Mouse (Mus musculus): Measurements from ENCODE around the gene Ppdpf.
"Not testable (repeated sequence)": the region's sequence is repeated elsewhere in the genome, so short reads cannot be mapped to it uniquely, and the experiment has no call there.

Gene Ppdpf

DNA sequence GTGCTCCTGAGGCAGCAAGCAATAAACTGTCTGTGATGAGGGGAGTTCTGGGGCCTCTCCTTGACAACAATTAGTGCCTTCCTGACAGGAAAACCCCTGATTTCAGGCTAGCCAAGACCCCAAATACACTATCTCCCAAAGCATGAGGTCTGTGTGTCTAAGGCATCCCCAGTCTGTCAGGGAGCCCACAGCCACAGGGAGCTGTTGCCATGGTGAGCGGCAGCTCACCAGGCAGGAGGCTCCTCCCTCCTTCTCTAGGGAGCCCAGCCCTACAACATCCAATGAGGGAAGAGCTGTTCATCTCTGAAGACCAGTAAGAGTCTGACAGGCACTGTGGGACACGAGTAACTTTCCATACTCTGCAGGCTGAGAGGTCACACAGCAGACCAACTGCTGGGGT, 27.3 kb upstream of the Ppdpf start:
- no peak for DNase-seq

DNA sequence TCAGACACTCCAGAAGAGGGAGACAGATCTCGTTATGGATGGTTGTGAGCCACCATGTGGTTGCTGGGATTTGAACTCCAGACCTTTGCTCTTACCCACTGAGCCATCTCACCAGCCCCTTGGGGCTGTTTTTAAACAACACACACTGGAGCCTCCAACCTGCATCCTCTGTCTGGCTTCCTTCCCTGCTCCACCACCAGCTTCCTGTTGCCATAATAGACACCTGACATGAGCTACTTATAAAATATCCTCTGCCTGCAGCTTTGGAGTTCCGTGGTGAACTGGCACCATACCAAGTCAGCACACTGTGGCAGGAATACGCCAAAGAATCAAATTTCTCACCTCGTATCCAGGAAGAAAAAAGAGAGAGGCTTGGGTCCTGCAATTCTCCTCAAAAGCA, 26.2 kb upstream of the Ppdpf start:
- no peak for DNase-seq

DNA sequence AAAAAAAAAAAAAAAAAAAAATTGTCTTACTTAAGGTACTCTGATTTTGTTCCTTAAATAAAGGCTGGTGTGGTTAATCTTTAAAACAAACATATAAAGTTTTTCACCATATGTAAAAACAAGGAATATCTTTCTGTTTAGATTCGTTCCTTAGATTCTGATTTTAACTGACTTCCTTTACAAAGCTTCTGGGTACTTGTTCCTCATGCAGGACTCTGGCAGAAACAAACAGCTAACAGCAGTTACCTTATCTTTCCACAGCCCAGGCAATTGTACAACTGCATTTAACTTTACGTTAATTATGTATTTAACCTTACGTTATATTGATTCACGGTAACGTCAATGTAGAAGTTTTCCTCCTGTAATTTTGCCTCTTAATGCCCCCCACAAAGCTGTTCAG, 20.6 kb upstream of the Ppdpf start:
- DNase-seq, result no peak

DNA sequence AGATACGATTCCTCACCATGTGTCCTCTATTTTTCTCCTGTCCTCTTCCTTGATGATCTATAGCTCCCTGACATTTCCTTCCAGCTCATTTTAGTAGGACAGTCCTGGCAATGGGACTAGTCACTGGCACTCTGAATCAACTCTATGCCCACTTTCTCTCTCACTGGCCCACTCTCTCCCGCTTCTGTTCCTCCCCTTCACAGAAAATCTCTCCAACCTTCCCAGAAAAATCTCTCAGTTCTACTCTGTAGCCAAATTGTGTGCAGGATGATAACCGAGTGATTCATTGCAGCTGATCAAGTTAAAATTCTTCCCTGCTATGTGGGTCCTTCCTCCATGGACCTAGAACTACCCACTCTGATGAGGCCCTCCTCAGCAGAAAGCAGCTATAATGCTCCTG, 12.4 kb upstream of the Ppdpf start:
- no peak for DNase-seq

DNA sequence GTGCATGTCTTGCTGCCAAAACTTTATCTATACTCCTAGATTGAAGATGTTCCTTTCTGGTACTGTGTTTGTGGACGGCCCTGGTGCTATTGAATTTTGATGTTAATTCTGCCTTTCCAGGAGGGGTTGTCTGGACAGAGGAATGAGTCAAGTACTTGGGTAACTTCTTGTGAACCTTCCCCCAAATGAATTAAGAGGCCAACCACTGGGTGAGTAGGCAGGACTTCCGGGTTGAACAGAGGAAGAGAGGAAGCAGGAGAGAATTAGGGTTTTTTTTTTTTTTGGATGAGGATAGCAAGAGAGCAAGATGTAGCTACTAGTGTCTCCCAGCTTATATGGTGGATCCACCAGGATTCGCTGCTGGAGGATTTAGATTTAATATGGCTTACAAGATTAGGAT, 9.0 kb upstream of the Ppdpf start:
- no peak for DNase-seq

DNA sequence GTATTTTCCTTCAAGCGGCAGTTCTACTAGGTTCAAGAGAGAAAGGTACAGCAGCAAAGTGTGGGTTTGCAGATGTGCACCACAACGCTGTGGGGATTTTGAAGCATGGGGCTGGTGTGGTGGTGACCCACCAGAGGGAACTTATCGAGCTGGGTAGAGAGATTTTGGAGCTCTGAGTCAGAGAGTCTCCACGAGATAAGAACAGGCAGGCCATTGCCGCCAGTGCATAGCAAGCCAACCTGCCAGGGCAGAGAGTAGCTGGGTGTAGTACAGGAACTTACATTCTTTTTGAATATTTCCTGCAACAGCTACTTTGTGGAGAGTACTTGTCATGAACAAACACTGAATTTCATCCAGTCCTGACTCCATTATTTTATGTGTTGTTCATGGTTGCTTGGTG, 8.6 kb upstream of the Ppdpf start:
- no peak for DNase-seq

DNA sequence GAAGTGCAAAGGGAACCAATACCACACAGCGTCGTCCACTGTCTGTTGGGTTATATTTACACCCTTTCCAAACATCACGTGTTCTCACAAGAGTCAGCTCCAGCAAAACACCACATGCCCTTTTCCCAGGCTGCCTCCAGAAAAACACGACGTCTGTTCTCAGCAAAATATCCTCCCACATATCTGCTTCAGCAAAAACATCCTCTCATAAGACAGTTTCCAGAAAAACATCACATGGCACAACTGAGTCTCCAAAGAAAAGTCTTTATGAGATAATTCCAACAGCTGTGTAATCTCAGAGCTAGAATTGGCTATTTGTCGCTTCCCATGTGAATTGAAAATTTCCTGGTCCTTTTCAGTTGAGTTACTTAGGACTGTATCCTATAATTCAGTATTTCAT, 6.1 kb upstream of the Ppdpf start:
- DNase-seq, result no peak

DNA sequence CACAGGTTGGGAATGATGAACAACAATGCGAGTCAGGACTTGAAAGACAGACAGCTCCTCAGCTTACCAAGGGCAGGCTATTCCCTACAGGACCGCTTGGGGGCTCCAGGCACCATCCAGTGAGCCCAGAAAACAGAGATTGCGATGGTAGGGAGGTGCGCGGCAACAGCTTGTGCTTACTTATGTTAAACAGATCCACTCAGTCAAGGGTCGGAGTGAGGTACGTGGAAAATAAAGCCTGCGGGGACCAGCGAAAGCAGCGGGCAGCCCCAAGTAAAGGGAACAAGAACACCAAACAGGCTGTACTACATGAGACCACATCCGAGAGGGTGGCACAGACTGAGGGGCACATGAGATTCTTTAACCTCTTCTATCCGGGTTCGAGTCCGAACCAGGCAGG, 412 bp upstream of the Ppdpf start:
- peak; percentile 84 for DNase-seq

DNA sequence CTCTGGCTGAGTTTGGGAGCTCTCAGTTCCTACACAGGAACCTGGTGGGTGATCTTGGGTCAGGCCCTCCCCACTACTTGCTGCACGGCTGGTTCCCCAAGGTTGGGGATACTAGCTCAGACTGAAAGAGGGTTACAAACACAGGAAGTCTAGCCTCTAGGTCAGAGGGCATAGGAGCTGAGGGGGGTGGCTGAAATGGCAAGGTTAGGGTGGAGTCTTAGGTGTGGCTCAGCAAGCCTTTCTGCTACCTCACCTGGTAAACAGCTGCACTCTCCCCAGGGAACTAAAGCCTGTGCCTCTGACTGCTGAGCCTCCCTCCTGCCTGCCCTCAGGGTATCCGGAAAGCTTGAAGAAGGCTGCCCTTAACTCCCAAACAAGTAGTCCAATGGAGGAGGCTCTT, 1.6 kb downstream of the Ppdpf start:
- DNase-seq, result no peak

DNA sequence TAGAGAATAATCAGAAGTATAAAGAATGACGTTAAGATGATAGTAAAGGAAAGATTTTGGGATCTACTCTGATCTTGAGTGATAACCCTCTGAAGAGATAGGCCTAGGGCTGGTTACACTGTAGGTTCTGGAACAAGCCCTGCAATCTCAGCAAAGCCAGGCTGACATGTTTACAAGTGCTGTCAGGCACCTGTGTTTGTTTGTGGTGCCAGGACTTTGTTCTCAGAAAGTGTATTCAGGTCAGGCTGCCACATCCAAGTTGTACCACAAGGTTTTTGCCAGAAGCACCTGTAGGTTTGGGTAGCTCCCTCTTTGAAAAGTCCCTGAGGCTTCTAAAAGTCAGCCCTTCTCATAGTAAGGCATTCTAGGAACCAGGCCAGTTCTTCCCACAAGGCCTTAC, 2.3 kb downstream of the Ppdpf start:
- DNase-seq, result no peak

DNA sequence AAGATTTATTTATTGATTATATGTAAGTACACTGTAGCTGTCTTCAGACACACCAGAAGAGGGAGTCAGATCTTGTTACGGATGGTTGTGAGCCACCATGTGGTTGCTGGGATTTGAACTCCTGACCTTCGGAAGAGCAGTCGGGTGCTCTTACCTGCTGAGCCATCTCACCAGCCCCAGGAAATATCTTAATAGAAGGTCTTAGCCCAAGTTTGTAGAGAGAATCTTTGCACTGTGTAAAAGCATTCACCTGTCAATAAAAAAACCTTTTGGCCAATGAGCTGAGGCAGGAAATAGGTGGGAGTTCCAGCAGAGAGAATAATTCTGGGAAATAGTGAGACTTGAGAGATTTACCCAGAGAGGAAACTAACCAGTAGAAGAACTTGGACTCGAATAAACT, 4.3 kb downstream of the Ppdpf start:
- DNase-seq, result not testable (repeated sequence)

DNA sequence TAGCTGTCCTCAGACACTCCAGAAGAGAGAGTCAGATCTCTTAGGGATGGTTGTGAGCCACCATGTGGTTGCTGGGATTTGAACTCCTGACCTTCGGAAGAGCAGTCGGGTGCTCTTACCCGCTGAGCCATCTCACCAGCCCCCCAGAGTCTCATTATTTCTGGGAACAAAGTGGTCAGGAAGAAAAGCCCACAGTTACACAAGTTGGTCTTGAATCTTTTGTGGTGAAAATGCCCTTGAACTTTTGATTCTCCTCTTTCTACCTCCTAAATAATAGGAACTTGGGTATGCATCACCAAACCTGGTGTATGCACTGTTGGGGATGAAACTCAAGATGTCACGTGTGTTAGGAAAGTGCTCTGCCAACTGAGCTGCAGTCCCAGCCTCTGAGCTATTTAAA, 4.9 kb downstream of the Ppdpf start:
- no peak for DNase-seq

DNA sequence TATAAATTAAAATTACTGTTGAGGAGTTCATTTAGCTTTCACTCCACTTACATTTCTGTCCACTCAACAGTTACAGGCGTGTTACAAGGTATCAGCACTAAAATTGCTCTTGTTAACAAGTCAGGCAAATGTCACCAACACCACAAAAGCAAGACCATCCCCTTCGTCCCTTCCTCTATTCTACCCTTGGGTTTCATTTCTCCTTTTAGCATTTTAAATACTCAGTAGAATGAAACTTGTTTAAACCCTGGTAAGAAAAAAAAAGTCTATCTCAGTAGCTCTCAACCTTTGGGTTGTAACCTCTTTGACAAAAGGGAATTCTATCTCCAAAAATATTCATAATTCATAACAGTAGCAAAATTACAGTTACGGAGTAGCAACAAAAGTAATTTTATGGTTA, 6.0 kb downstream of the Ppdpf start:
- no peak for DNase-seq

DNA sequence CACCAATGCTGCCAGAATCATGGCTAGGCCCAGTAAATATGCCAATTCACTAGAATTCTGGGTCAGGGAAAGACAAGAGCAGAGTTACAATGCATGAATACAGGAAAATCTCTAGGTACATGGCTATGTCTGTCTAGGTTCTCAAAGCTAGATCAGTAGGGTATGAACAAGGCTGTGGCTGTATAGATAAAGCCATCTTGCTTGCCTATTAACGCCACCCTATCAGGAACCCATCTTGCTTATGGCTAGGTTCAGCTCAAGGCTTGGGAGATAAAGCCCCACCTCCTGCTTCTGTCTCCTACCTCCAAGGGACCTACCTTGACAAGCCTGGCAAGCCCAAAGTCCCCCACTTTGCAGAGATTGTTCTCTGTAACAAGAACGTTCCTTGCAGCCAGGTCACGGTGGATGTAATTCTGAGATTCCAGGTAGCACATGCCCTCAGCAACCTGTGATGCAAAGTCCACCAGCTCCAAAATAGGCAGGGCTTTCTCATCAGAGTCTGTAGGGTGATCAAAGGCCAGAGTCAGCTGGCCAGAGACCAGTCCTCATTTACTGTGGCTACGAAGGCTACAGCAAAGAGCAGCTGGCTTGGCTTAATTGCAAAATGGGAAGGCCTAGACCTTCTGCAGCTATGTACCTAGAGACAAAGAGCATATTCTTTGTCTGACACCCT, 9.7 kb downstream of the Ppdpf start:
- no peak for DNase-seq

DNA sequence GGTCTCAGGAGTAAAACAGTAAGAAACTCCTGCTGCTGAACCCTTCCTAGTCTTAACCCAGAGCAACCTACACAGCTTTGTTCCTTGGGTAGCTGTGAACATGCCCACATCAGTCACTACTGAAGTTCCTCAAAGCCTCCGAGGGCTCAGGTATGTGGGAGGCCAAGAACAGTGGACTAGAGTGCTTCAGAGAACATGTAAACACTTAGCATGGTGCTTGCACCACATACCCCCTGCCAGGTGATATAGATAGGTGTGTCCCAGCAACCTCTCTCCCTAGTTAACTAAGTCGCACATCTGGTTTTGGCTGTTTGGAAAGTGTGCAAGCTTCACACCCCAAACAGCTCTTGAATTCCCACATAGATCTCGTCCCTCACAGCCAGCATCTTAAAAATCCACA, 14.6 kb downstream of the Ppdpf start:
- no peak for DNase-seq

DNA sequence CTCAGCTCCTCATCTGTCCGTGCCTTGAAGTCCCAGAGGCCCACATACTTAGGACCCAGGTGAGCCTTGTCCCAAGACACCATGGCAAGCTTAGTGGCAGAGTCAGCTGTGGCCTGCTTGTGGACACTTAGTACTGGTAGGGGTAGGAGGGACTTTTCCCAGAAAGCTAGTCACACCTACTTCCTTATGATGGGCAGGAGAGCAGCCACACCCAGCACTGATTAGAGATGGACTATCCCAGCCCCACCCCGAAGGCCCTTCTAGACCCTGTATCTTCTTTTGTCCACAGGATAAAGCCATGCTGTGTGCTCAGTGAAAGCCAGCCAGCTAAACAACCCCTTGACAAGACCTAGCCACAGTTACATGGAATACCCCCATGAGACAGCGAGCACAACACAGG, 15.4 kb downstream of the Ppdpf start, which contains the start of gene Ptk6:
Ptk6 (minus strand) TSS at position 368 of the 400 bp plus-strand sequence.
- DNase-seq, result no peak

DNA sequence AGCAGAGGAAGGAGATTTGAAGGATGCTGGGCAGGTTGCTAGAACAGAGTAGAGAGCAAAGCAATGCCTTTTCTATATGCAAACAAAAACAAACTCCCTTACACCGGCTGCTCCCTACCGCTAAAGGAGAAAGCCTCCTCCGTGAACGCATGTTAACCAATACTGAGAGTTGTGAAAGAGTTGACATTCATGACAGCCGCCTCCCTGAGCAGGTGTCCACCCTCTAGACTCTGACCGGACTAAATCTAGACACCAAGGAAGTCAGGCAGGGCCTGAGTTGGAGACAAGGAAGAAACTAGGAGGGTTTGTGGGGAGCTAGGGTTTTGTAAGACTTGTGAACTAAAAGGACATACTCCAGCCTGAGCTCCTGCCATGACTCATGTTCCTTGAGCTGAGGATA, 15.8 kb downstream of the Ppdpf start:
- no peak for DNase-seq

DNA sequence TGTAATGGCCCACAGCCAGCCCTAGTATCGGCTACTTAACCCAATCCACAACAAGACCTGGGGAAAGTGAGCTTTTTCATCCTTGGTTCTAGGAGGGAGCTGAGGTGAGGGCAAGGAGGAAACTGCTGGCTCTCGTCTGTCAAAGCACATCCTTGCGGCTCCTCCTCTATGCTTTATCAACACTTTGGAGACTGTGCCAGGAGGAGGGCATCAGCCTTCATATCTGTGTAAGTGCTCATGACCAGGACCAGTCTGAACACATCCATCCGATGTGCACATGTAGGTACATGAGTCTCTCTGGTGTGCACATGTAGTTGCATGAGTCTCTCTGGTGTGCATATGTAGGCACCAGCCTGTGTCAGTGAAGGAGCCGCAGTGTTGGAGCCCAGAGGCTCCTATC, 18.6 kb downstream of the Ppdpf start:
- DNase-seq, result no peak

DNA sequence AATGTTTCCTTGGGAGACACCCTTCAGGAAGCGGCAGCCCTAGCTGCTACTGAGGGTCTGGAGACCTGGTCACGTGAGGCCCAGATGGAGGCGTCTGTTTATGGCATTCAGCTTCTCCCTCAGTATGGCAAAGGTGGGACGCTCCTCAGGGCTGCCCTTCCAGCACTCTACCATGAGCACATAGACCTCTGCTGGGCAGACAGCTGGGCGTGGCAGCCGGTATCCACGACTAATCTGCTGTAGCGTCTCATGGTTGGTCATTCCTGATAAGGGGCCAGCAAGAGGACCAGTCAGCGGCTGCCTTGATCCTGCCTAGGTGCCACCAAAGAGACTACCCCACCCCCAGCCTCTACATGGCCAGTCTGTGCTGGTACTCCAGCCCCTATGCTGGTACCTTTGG, 19.1 kb downstream of the Ppdpf start:
- DNase-seq, result no peak

DNA sequence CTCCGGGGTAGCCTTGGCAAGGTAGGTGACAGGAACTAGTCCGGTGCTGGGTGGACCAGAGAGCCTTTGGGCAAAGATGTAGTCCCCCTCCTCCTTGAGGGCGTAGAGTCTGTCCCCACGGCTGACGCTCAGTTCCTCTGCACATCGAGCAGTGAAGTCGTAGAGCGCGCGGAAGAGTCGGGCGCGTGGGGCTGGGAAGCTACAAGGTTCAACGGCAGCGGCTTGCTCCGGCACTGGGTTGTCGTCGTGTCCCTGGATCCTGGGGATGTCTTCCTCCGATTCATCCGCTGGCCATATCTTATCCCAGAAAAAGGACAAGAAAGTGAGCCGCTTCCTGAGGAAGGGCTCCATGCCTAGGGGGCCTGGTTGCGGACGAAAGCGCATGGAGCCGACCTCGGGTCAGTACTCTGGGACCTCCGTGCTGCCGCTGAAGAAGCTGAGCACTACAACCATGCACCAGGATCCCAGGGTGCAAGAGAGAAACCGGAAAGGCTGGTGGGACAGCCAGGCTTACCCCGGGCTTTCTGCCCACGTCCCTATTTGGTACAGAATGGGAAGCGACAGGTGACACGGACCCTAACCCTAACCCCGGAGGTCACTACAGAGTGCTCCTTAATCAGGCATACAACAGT, 25.5 kb downstream of the Ppdpf start:
- no peak for DNase-seq

DNA sequence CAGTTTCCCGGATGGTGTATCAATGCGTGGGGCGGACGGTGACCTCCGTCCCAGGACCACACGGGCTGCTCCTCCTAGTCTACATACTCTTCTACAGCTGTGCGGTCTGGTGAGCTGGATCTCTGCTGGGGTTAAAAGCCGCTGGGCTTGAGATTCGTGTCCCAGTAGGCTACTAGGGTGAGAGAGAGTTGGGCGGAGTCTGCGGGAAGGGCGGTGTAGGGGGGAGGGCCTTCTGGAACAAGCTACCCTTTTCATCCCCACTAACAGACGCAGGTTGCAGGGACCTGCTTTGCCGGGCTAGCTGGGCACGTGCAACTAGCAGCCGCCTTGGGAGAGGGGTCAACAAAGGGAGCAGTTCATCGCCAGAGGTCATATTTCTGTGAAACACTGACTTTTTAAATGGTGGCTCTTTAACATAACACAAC, 26.0 kb downstream of the Ppdpf start, which contains the start of gene Srms:
Srms (minus strand) TSS at position 165 of the 425 bp plus-strand sequence.
- no peak for DNase-seq

DNA sequence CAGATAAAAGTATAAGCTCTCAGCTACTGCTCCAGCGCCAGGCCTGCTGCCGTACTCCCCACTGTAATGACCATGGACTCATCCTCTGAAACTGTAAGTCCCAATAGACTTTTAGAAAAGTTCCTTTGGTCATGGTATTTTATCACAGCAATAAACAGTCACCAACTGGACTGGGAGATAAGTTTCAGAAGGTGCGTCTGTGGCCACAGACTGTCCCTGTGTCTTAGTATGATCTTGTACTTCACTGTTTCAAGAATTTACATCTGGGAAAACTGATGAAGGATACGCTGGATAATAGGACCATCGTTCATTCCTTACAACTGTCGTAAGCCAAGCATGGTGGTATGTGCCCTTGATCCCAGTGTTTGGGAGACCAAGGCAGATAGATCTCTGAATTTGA, 29.0 kb downstream of the Ppdpf start:
- DNase-seq, result no peak

DNA sequence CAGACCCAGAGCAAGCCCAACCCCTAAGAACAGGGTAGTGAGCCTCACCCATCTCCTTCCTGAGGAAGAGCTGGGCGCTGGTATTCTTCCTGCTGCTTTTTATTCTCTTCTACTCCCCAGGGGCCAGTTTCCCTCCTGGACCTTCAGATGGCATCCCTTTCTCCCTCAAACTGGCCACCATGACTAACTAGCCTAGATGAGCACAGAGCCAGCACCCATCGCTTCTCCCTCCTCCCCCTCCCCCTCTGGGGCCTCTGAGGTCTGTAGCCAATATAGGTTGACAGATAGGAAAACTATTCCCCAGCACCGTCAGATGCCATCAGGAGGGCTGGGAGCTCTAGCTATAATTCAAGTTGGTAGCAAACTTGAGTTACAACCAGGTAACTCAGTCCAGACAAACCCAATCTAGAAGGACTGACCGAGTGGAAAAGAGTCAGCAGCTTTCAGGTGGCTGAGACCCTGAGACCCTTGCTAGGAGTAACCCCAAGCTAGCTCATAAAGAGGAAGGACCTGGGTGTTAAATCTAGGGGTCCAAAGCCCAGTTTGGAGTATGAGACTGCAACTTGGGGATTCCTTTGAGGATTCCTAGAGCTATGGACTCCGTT, 31.9 kb downstream of the Ppdpf start:
- no peak for DNase-seq

DNA sequence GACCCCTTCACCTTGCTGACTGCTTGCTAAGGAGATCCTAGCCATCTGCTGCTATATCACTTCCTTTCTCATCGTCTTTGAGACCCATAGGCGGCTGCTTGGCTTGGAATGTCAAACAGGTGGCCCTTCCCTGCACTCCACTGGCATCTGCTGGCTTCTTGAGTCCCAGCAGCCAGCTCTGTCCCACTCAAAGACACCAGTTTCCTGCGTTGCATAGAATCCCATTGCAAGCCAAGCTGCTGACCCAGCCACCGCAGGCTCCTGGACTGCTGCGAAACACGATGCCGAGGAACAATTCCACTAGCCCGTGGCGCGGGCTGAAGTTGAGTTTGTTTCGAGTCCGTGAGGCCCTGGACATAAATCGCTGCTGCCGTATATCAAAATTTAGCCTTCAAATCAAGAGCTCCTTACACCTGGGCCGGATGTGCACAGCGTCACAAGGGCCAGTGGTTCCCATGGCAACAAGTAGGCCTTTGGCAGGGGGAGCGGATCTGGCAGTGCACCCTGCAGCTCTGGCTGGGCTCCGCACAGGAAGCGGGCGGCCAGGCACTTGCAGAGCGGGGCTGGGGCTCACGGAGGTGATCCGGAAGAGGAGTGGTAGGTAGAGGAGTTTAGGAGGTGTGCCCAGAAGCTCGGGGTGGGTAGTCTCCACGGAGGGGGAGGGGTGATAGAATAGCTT, 32.6 kb downstream of the Ppdpf start, which contains the start of gene Fndc11:
Fndc11 (plus strand) TSS at position 476 of the 679 bp plus-strand sequence.
- peak; percentile 48 for DNase-seq
